Comparison of ENCODE assay signal across 8 mouse cellular contexts in the genomic region with DNA sequence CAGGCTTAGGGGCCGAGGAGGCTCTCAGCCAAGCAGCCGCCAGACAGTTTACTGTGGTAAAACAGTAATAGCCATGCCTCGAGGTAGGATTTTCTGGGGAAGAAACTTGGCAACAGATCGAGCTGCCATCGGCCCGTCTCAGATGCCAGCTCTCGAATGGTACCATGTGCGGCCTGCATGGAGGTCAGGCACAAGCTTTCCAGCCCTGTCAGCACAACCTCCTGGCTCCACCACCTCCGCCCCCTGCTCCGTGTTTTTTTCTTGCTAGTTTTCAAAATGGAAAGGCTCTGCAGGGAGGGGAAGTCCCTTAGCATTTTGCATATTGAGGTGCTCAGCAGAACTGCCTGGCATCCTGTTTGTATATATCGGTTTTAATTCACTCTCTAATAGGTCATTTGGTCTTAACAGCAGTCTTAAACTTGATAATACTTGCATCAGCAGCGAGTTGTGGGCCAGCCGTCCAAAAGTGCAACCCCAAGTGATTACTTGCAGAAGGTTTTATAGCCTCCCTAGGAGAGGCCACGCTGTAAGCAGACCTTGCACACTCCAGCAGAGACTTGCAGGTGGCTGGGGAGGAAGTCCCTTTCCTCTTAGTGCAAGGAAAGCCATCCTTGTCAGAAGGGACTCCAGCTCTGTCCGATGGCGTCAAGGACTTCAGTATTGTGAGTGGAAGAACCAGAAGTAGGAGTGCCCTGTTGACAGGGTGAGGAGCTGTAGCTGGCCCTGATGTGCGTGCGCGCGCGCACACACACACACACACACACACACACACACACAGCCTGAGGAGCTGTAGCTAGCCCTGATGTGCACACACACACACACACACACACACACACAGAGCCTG. TPM values are rescaled to one million over a fixed set of nuclear protein-coding genes. Genes with fewer than 3 reads are reported as not detected.
DNase-seq lines count a peak whose midpoint lies in the region; ATAC-seq and TF ChIP-seq lines count a peak whose summit lies in the region.

No protein-coding gene starts in this region.

- no peaks in the 10 kb centered on the region for H3K27me3 ChIP-seq in kidney, adult 2 months (replicated peaks; ENCODE audit: control insufficient read depth, insufficient read depth, low read length)

- H3K36me3 ChIP-seq in kidney, adult 2 months (ENCODE audit: control insufficient read depth, insufficient read depth, low read length): no peaks in the 10 kb centered on the region

- no peak for DNase-seq in left cerebral cortex, adult 2 months (ENCODE audit: extremely low spot score in 1 of 2, low spot score in 2 of 2)
- DNase-seq in left cerebral cortex, adult 8-10 months (ENCODE audit: low spot score in 2 of 2): no peak
- DNase-seq in cerebellum, adult 18-20 months: peak; percentile 36 to 45
- DNase-seq in heart, adult 8-10 months (ENCODE audit: low spot score): peak; percentile 40
- DNase-seq in kidney, adult 2 months: peak; percentile 86
- DNase-seq in thymus, postnatal 36 days: peak; percentile 24 to 28
- no peak for DNase-seq in retina, postnatal 1 day

- no peak overlapping the region for H3K4me3 ChIP-seq in left cerebral cortex, adult 2 months
- no peak overlapping the region for H3K4me3 ChIP-seq in kidney, adult 2 months (ENCODE audit: insufficient read depth, low read depth, low read length)

- no peak for TF ChIP-seq CTCF in left cerebral cortex, adult 2 months (IDR thresholded peaks at IDR 0.05)
- no peak for TF ChIP-seq CTCF in kidney, adult 2 months (conservative IDR thresholded peaks at IDR 0.05; ENCODE audit: insufficient read depth, insufficient read length, low read depth, low read length)

- WGBS in kidney, adult 2 months: 28% methylated on average over 21 of the region's 21 CpGs

- ATAC-seq in megakaryocyte, adult 5-6 weeks (ENCODE audit: poor library complexity, severe bottlenecking): peak; percentile 29; the same call in 1 of the 2 replicates

- intact Hi-C loops in left cerebral cortex, adult 2 months (cut with DNase I): no loop called here

- peak overlapping the region; percentile 72 for H3K27ac ChIP-seq in left cerebral cortex, adult 2 months
- H3K27ac ChIP-seq in kidney, adult 2 months (ENCODE audit: insufficient read depth, low read depth, low read length): no peak overlapping the region

- TF ChIP-seq POLR2A in kidney, adult 2 months (IDR thresholded peaks at IDR 0.05; ENCODE audit: low read depth, low read length): no peak

- peaks cover 19% of the 10 kb centered on the region for H3K4me1 ChIP-seq in kidney, adult 2 months (ENCODE audit: control insufficient read depth, insufficient read depth, low read length)

RNA-seq across cellular contexts. Expression of gene Spock2, which starts 24.8 kb away (rescaled TPM):
- total RNA-seq in left cerebral cortex, adult 2 months (2021): 100 to 1,000 TPM; 541 to 578 TPM
- 100 to 1,000 TPM; 540 to 596 (median 571) TPM for total RNA-seq in left cerebral cortex, adult 8-10 months (2022)
- 10 to 100 TPM; 12.2 to 24.8 (median 14.4) TPM for total RNA-seq in heart, adult 8-10 months (2022)
- polyA plus RNA-seq in kidney, adult 2 months (2012; rRNA removed): 1.7 and 2.3 TPM in 2 replicates
- total RNA-seq in megakaryocyte, adult 5-6 weeks (2015): 0.11 and 0.20 TPM in 2 replicates
- total RNA-seq in megakaryocyte, adult 5-6 weeks (2017): 0.04 and 0.07 TPM in 2 replicates

Comparison
In these comparisons a context has a peak if more than half of its experiments do, and no peak if none do; other contexts are left out.
1. DNase-seq: peak in cerebellum, adult 18-20 months (2 of 2), heart, adult 8-10 months (single experiment), kidney, adult 2 months (single experiment) and thymus, postnatal 36 days (2 of 2); none in left cerebral cortex, adult 2 months (0 of 2), left cerebral cortex, adult 8-10 months (0 of 2) and retina, postnatal 1 day (single experiment).
2. RNA of gene Spock2, which starts 24.8 kb away (total RNA-seq): 540 to 596 TPM in left cerebral cortex, adult 8-10 months and 541 to 578 TPM in left cerebral cortex, adult 2 months; 12.2 to 24.8 TPM in heart, adult 8-10 months and 0.04 to 0.20 TPM in megakaryocyte, adult 5-6 weeks; every median in the first group is over 10 times any median in the second.